Comparison of ENCODE assay signal across 7 mouse cellular contexts in the genomic region with DNA sequence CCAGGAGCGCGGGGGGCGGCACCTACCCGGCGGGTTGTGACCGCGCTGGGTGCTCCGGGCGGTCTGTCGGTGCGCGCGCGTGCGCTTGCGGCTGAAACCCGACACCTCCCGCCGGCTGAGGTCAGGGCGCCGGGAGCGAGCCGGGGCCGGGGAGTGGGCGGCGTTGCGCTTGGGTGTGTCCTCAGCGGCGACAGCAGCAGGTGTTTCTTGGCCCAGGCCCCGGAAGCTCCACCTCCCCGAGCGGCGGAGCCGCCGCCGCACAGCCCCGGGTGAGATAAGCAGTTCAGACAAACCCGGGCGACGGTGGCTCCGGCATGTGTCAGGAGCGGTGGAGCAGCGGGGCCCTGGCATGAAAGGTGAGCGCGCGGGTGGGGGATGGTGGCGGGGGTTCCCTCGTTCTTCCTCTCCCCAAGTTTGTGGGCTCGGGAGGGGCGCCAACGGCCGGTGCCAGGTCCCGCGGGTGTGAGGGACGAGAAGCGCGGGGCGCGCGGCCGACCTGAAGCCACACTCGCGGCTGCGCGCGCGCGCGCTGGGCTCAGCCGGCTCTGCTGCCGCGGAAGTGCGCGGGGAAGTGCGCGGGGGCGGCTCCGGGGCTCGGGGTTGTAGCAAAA. TPM values are rescaled to one million over a fixed set of nuclear protein-coding genes. Genes with fewer than 3 reads are reported as not detected.
DNase-seq lines count a peak whose midpoint lies in the region; ATAC-seq lines count a peak whose summit lies in the region.

No protein-coding gene starts in this region.

- H3K4me1 ChIP-seq in limb, embryonic 15.5 days = peaks cover 88% of the 10 kb centered on the region
- H3K4me1 ChIP-seq in midbrain, embryonic 15.5 days = peaks cover 87% of the 10 kb centered on the region

- peak overlapping the region; percentile 60 for H3K4me3 ChIP-seq in limb, embryonic 15.5 days
- peak overlapping the region; percentile 67 for H3K4me3 ChIP-seq in midbrain, embryonic 15.5 days

- peak; percentile 96 for DNase-seq in ZHBTc4 (ENCODE audit: low read depth, low spot score)
- peak; percentile 90 for DNase-seq in cerebellum, adult 9-11 months
- DNase-seq in gastrocnemius, postnatal 10 days = peak; percentile 78
- DNase-seq in induced T-regulatory cell, adult 2 months (ENCODE audit: low read depth) = peak; percentile 91
- DNase-seq in spleen, postnatal 10 days (ENCODE audit: low spot score in 2 of 2) = peak; percentile 84 to 89

- ATAC-seq in limb, embryonic 15.5 days (ENCODE audit: insufficient number of reproducible peaks, low FRiP score, low TSS enrichment, low read depth) = 0 out of 2 replicates have a peak, but pooled peaks have one; percentile 2
- ATAC-seq in midbrain, embryonic 15.5 days (replicated peaks) = peak; percentile 8

- peak overlapping the region; percentile 31 for H3K9ac ChIP-seq in limb, embryonic 15.5 days
- peak overlapping the region; percentile 59 for H3K9ac ChIP-seq in midbrain, embryonic 15.5 days

- under 1% methylated on average over 74 of the region's 79 CpGs for WGBS in limb, embryonic 15.5 days
- under 1% methylated on average over 79 of the region's 79 CpGs for WGBS in midbrain, embryonic 15.5 days

- H3K27ac ChIP-seq in limb, embryonic 15.5 days = peak overlapping the region; percentile 77
- H3K27ac ChIP-seq in midbrain, embryonic 15.5 days = peak overlapping the region; percentile 97

- H3K9me3 ChIP-seq in limb, embryonic 15.5 days = no peaks in the 10 kb centered on the region
- H3K9me3 ChIP-seq in midbrain, embryonic 15.5 days = no peaks in the 10 kb centered on the region

- peak overlapping the region; percentile 93 for H3K4me2 ChIP-seq in limb, embryonic 15.5 days
- peak overlapping the region; percentile 99 for H3K4me2 ChIP-seq in midbrain, embryonic 15.5 days

- peaks cover 9% of the 10 kb centered on the region for H3K27me3 ChIP-seq in limb, embryonic 15.5 days
- 0 out of 2 replicates have a peak, but pooled peaks cover 2% of the 10 kb centered on the region for H3K27me3 ChIP-seq in midbrain, embryonic 15.5 days (replicated peaks)

- no peaks in the 10 kb centered on the region for H3K36me3 ChIP-seq in limb, embryonic 15.5 days
- no peaks in the 10 kb centered on the region for H3K36me3 ChIP-seq in midbrain, embryonic 15.5 days (replicated peaks)

RNA-seq across cellular contexts. Expression of a gene that starts 51.8 kb away (rescaled TPM):
- total RNA-seq in gastrocnemius, postnatal 10 days (2021) = 1 to 10 TPM; 8.6 to 9.1 TPM
- polyA plus RNA-seq in limb, embryonic 15.5 days (2015; fragmentation: Nextera tagmentation; extraction: Ambion mirVana) = 81.4 and 85.2 TPM in 2 replicates
- 15.3 and 16.5 TPM in 2 replicates for polyA plus RNA-seq in midbrain, embryonic 15.5 days (2015; fragmentation: Nextera tagmentation; extraction: Ambion mirVana)

Comparison
In these comparisons a context has a peak if more than half of its experiments do, and no peak if none do; other contexts are left out.
1. Peak in every context shown above with its lines: DNase-seq, ATAC-seq, H3K4me3 ChIP-seq and H3K27ac ChIP-seq.